Mouse (Mus musculus) midbrain, embryonic 14.5 days (tissue): ENCODE results near the gene Tmem175. TPM values are rescaled to one million over a fixed set of nuclear protein-coding genes. Genes with fewer than 3 reads are reported as not detected.

Source experiments
- ATAC-seq: fragments of 200-750 bp; cut with Nextera tagmentation; 2 replicates; pipeline ENCODE4 v1.8.0; 2017; ENCODE audit warnings: moderate number of reproducible peaks, moderate library complexity; ENCODE audit not compliant: low FRiP score, low TSS enrichment
- DNase-seq: peaks from one replicate; pipeline ENCODE4 v3.0.0-alpha.2; 2015
- H3K27ac ChIP-seq: fragments of 300-500 bp; sonication (generic); replicated peaks from 2 replicates; pipeline ENCODE4 v1.5.1; 2014; ENCODE audit warnings: mild to moderate bottlenecking, low read depth, low read length, moderate library complexity
- H3K27me3 ChIP-seq: fragments of 300-500 bp; sonication (generic); 2 replicates; pipeline ENCODE4 v1.6.1; 2014; ENCODE audit warnings: low read length, control low read depth, mixed read lengths; ENCODE audit not compliant: control insufficient read depth, insufficient read depth
- H3K36me3 ChIP-seq: fragments of 300-500 bp; sonication (generic); 2 replicates; pipeline ENCODE4 v1.6.1; 2014; ENCODE audit warnings: low read length, control low read depth; ENCODE audit not compliant: control insufficient read depth, insufficient read depth
- H3K4me1 ChIP-seq: fragments of 300-500 bp; sonication (generic); 2 replicates; pipeline ENCODE4 v1.6.1; 2014; ENCODE audit warnings: mild to moderate bottlenecking, antibody characterized with exemption, low read length, control low read depth; ENCODE audit not compliant: control insufficient read depth, insufficient read depth
- H3K4me2 ChIP-seq: fragments of 300-500 bp; sonication (generic); 2 replicates; pipeline ENCODE4 v1.6.1; 2014; ENCODE audit warnings: mild to moderate bottlenecking, low read length, moderate library complexity
- H3K4me3 ChIP-seq: fragments of 300-500 bp; sonication (generic); replicated peaks from 2 replicates; pipeline ENCODE4 v1.5.1; 2014; ENCODE audit warnings: low read depth, low read length
- H3K9ac ChIP-seq: fragments of 300-500 bp; sonication (generic); replicated peaks from 2 replicates; pipeline ENCODE4 v1.6.1; 2014; ENCODE audit warnings: mild to moderate bottlenecking, low read length, moderate library complexity
- H3K9me3 ChIP-seq: fragments of 300-500 bp; sonication (generic); 2 replicates; pipeline ENCODE4 v1.6.1; 2016; ENCODE audit warnings: low read length, control low read depth, mixed read lengths; ENCODE audit not compliant: control insufficient read depth
- WGBS: fragments of 180-500 bp; shearing (Covaris S2); extraction: QIAGEN DNeasy Blood & Tissue Kit; methylation state at CpG from one replicate; pipeline ENCODE4 v1.1.7; 2014; 5-methylcytosine and 5-hydroxymethylcytosine counted together
- polyA plus RNA-seq: library from polyadenylated mRNA; unstranded; fragments of >200 nt; fragmentation: Nextera tagmentation; extraction: Ambion mirVana; gene quantifications from 2 replicates; pipeline ENCODE4 v1.2.1, GENCODE M21; 2014

Gene Tmem175
- polyA plus RNA-seq, 1 experiment from 2014 or later = 25.7 TPM

GRCm38 (mm10) chr5:108668977-108669936 is 39.7 kb downstream of the Tmem175 start, which contains the start of gene Dgkq:
Gene Dgkq (minus strand): TSS chr5:108669672.
- Histone ChIP-seq H3K27ac (peak within 1 kb of the TSS; percentile 88), H3K4me1 (peaks cover 17% of the 10 kb centered on the region), H3K27me3 (no peaks in the 10 kb centered on the region), H3K4me3 (peak within 1 kb of the TSS; percentile 56), H3K9ac (peak within 1 kb of the TSS; percentile 65), H3K4me2 (peak within 1 kb of the TSS; percentile 85), H3K36me3 (peaks cover 10% of the 10 kb centered on the region; the same call in 1 of the 2 replicates), H3K9me3 (no peaks in the 10 kb centered on the region)
- 7% methylated on average over 43 of the region's 43 CpGs for WGBS
- DNase-seq (peak; percentile 90), ATAC-seq (peak; percentile 82)

- Histone ChIP-seq H3K27me3 (no peaks in the 10 kb centered on the region), H3K36me3 (peaks cover 10% of the 10 kb centered on the region; the same call in 1 of the 2 replicates), H3K27ac (0 out of 2 replicates have a peak overlapping the region, but pooled peaks have one; percentile 88), H3K4me2 (peak overlapping the region; percentile 85), H3K4me3 (no peak overlapping the region; the same call in 1 of the 2 replicates), H3K9ac (no peak overlapping the region; the same call in 1 of the 2 replicates), H3K9me3 (no peaks in the 10 kb centered on the region), H3K4me1 (peaks cover 17% of the 10 kb centered on the region)
- no peak for ATAC-seq
- no peak for DNase-seq
- WGBS = 86% methylated on average over 9 of the region's 9 CpGs
These were observed 40.4 kb downstream of the Tmem175 start for GRCm38 (mm10) chr5:108669986-108670385.

- no peak for ATAC-seq
- Histone ChIP-seq H3K4me3 (no peak overlapping the region), H3K36me3 (peaks cover 10% of the 10 kb centered on the region; the same call in 1 of the 2 replicates), H3K9me3 (no peaks in the 10 kb centered on the region), H3K4me2 (no peak overlapping the region), H3K4me1 (peaks cover 17% of the 10 kb centered on the region), H3K9ac (no peak overlapping the region), H3K27ac (no peak overlapping the region), H3K27me3 (no peaks in the 10 kb centered on the region)
- peak; percentile 47 for DNase-seq
These were observed 41.2 kb downstream of the Tmem175 start for GRCm38 (mm10) chr5:108670785-108671184.

GRCm38 (mm10) chr5:108671757-108672156 is 42.2 kb downstream of the Tmem175 start:
- 94% methylated on average over 12 of the region's 12 CpGs for WGBS
- no peak overlapping the region for H3K4me2 ChIP-seq
- H3K4me3 ChIP-seq = no peak overlapping the region

GRCm38 (mm10) chr5:108674624-108675023 is 45.1 kb downstream of the Tmem175 start:
- no peaks in the 10 kb centered on the region for H3K27me3 ChIP-seq
- H3K4me2 ChIP-seq = no peak overlapping the region
- ATAC-seq (no peak), DNase-seq (no peak)
- no peaks in the 10 kb centered on the region for H3K9me3 ChIP-seq
- 86% methylated on average over 2 of the region's 2 CpGs for WGBS
- H3K4me1 ChIP-seq = peaks cover 24% of the 10 kb centered on the region
- H3K9ac ChIP-seq = no peak overlapping the region
- H3K36me3 ChIP-seq = peaks cover 10% of the 10 kb centered on the region; the same call in 1 of the 2 replicates
- no peak overlapping the region for H3K27ac ChIP-seq
- no peak overlapping the region for H3K4me3 ChIP-seq

More at GRCm38 (mm10) chr5:108671757-108672156, 42.2 kb downstream of the Tmem175 start:
- DNase-seq (no peak), ATAC-seq (no peak)
- H3K27ac ChIP-seq = no peak overlapping the region
- no peaks in the 10 kb centered on the region for H3K9me3 ChIP-seq
- peaks cover 19% of the 10 kb centered on the region for H3K4me1 ChIP-seq
- no peak overlapping the region for H3K9ac ChIP-seq
- no peaks in the 10 kb centered on the region for H3K27me3 ChIP-seq
- H3K36me3 ChIP-seq = peaks cover 10% of the 10 kb centered on the region; the same call in 1 of the 2 replicates

- DNase-seq (no peak), ATAC-seq (no peak)
- Histone ChIP-seq H3K4me2 (no peak within 1 kb of the TSS), H3K27ac (no peak within 1 kb of the TSS), H3K9ac (no peak within 1 kb of the TSS), H3K4me3 (no peak within 1 kb of the TSS), H3K9me3 (no peaks in the 10 kb centered on the region), H3K4me1 (peaks cover 17% of the 10 kb centered on the region; the same call in 1 of the 2 replicates), H3K36me3 (peaks cover 10% of the 10 kb centered on the region; the same call in 1 of the 2 replicates), H3K27me3 (no peaks in the 10 kb centered on the region)
- 78% methylated on average over 9 of the region's 9 CpGs for WGBS
These were observed 45.8 kb downstream of the Tmem175 start, which contains the start of gene Slc26a1 for GRCm38 (mm10) chr5:108675251-108675816. Gene Slc26a1 (minus strand): TSS chr5:108675569.

GRCm38 (mm10) chr5:108676772-108677498 is 47.4 kb downstream of the Tmem175 start:
- Histone ChIP-seq H3K36me3 (peaks cover 5% of the 10 kb centered on the region; the same call in 1 of the 2 replicates), H3K4me2 (peak overlapping the region; percentile 57), H3K9ac (peak overlapping the region; percentile 46), H3K4me1 (peaks cover 17% of the 10 kb centered on the region; the same call in 1 of the 2 replicates), H3K4me3 (peak overlapping the region; percentile 34), H3K9me3 (no peaks in the 10 kb centered on the region), H3K27ac (peak overlapping the region; percentile 89), H3K27me3 (no peaks in the 10 kb centered on the region)
- DNase-seq (no peak), ATAC-seq (peak; percentile 50; the same call in 1 of the 2 replicates)
- 12% methylated on average over 5 of the region's 5 CpGs for WGBS
